Mouse (Mus musculus): ENCODE results near the gene Prpf8.
A peak's percentile ranks its signal among the peaks of the same experiment; 100 is the strongest.

Gene Prpf8

DNA sequence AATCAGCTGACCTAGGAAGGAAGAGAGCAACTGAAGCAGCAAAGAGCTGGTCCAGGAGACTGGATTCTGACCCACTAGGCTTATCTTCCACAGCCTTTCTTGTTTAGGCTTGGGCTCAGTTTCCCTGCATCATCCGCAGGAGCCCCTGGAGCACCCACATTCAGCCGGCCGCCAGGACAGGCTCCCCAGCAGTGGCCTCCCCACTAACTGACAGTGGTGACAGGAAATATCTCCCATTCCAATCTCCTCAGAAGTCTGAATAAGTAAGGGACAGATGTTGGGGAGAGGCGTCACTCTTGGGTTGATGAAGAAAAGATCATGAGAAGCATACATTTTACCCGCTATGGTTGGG is 26.9 kb upstream of the Prpf8 start:
- no peak for DNase-seq (ENCODE audit: low spot score)

DNA sequence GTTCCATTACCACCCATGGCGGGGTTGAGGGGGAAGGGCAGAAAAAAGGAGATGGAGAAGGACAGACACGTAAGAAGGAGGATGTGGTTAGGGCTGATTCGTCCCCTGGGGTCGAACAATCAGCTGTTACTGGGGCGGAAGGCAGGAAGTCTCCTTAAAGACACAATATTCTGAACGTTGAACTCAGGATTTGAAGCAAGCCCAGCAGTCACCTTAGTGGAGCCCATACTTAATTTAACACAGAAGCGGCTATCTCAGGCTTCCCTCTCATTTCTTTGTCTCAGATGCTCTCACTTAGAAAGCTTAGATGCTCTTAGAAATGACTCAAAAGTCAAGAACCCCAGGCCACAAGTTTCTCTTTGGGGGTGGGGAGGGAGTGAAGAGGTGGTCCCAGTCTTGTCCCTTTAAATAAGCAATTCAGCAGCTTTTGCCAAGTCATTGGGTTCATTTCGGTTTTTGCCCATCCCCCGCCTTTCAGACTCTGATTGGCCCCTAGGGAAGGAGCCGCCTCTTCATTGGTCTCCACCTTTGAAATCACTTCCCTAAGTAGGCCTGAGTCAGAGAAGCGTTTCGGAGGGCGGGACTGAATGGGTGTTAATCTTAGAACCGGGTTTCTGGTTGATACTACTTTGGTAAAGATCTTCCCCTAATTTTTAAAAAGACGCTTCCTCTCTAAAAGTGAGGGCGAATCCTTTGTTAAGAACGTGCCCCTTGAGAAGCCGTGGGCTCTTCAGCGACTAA is 26.3 kb upstream of the Prpf8 start:
- DNase-seq (ENCODE audit: low spot score), result peak; percentile 90

DNA sequence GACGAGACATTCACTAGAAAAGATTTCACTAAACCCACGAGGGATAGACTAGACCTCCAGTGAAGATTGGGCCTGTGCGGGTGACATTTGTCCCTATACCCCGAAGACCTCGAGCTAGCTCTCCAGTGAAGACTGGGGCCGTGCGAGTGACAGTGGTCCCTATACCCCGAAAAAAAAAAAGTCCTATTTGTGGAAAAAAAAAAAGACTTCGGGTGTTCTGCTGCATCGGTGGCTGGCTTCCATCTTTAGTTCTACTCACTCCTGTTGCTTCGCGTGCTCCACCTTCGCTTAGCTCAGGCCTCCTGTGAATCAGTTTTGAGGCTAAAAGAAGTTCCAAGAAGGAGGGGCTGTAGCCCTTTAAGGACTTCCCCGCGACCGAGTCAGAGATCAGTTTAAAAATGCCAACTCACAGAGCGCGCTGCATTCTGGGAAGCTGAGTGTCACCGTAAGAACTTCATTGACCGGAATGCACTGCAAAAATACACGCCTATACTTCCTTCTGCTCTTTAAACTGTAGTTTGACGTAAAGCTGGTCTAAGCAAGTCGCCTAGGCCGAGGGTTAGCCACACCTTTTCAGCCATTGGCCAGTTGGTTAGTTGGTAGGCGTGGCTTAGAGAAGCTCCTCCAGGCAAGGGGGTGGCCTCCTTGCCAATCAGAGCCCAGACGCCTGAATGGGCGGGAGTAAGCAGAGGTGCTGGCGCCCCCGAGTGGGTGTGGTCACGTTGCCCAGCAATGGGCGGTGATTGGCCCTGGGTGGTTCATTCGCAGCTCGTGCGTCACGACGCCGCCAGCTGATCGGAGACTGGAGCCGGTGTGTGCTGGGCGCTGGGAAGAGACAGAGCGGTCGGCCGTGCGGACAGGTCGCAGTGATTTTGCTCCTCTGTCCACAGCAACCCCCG is 25.5 kb upstream of the Prpf8 start, which contains the start of gene Tlcd2:
Gene Tlcd2, plus strand, starts transcription at position 872 of the 899 bp plus-strand sequence.
- peak; percentile 100 for DNase-seq (ENCODE audit: low spot score)

DNA sequence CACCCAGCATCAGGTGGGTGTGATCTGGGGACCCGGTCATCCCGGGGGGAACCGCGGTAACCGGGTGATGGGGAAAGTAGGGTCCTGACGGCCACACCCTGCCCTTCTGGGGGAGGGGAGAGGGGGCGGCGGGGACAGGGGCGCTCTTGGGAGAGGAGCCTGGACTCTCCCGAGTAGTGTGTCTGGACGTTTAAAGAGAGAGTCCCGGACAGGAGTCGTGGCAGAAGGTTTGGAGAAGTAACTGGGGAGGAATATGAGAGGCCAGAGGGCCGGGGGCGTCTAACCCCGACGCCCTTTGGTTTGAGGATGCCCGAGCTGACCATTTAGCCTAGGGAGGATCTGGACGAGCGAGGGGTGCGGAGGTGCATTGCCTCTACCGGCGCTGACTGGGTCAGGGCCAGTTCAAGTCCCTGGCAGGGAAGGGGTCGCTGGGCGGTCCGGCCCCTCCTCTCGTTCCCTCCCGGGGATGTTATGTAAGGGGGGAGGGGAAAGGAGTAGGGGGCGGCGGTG is 24.8 kb upstream of the Prpf8 start:
- peak; percentile 39 for DNase-seq (ENCODE audit: low spot score)

DNA sequence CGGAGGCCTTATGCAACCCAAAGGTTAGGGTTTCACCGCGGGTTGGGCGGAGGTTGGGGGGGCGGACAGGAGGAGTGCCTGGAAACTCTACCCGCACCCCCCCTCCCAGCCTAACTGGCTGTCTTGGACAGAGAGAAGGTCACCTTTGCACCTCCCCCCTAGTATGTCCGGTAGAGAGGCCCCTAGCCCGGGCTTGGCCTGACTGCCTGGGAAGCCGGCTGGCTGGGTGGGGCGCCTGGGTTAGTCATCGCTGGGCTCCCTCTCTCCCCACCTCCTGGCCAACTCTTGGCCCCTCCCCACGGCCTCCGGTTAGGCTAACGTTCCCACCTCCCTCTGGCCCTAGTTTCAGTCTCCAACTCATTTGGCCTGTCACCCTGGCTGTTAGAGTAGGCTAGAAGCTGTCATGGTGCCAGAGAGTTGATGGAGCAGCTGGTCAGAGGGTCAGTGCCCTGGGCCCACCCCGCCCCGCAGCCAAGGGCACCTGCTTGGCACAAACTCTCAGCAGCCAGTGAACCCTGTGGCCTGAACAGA is 24.3 kb upstream of the Prpf8 start:
- DNase-seq (ENCODE audit: low spot score), result peak; percentile 84

DNA sequence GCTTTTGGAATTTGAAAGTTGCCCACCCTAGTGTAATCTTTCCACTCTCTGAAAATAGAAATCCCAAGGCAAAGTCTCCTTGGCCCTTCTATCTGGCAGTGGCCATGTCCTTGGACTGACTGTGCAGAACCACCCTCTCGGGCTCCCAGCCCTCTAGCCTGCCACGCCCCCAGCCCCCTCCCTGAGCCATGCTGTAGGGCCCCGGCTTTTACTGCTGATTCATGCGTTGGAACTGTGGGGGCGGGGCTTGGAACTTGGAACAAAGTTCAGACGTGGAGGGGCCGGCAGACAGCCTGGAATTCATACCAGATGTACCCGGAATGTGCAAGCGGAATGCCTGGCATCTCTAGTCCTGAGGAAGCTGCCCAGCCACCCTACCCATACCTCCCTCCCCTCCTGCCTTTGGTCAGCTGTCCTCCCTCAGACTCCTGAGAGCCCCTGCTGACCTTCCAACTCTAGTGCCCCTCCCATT is 23.7 kb upstream of the Prpf8 start:
- peak; percentile 95 for DNase-seq (ENCODE audit: low spot score)

DNA sequence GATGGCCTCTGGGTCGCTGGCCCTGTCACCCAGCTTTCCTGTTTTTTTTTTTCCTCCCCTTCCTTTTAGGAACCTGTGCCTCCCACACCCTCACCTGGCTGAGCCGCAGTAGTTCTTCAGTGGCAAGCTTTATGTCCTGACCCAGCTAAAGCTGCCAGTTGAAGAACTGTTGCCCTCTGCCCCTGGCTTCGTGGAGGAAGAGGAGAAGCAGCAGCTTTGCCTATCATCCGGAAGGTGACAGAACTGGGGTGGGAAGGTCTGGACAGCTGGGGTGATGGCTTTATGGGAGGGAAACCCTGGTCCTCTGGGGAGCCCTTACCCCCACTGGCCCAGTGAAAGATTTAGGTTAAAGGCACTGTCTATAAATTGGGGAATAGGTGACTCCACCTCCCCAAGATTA is 23.0 kb upstream of the Prpf8 start:
- no peak for DNase-seq (ENCODE audit: low spot score)

DNA sequence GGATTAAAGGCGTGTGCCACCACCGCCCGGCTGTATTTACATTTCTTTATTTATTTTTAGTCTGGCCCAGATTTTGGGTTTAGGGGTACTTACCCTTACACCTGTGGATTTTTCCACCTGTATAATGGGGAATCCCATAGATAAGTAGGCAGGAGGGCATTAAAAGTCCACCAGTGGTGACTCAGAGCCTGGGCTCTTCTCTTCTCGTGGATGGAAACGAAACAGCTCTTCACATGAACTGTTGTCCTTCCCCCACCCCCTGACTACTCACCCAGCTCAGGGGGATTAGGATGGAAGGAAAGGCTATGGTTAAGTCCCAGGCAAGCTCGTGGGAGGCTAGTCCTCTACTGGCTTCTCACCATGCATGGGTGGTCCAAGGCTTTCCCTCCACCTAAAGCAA is 22.2 kb upstream of the Prpf8 start:
- DNase-seq (ENCODE audit: low spot score), result no peak

DNA sequence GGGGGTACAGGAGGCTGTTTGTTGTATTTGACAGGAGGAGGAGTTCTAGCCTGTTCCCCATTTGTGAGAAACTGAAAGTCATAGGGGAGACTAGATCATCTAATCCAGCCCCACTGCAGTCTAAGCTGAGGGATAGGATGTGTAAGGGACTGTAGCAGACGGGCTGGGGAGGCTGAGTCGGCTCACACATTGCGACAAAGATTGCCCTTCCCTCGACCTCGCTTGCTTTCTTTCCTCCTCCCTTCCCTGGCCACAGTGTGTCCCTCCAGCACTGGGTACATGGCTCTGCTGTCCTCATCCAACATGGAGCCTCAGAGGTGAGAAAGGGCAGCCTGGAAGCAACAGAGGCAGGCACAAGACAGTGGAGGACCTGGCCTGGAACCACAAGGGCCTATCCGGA is 21.6 kb upstream of the Prpf8 start:
- no peak for DNase-seq (ENCODE audit: low spot score)

DNA sequence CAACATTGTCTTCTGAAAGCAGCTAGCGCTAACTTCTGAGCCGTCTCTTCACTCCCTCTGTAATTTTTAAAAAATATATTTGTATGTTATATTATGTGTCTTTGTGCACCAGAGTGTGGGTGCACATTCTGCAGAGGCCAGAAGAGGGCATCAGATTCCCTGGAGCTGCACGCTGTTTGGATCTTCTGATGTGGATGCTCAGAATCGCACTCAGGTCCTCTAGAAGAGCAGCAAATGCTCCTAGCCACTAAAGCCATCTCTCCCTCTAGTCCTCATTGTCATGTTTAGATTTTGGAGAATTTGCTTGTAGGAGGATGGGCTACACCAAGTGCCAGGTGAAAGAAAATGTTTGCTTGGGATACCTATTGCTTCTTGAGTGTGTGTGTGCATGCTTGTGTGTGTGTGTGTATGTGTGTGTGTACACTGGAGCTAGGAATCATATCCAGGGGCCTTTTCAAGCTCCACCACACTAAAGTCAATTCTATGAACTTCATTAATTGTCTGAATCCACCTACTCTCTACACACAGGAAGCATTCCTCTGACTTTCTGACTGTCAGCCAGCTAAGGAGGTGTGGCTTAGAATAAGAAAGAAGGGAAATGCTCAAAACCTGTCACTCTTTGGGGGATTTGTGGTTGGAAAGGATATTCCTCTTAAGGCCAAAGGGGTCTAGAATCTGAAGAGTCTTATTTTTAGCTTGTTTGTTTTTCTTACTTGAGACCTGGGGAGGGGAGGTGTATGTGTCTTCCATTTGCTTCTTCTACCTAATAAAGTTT is 19.7 kb upstream of the Prpf8 start:
- no peak for DNase-seq (ENCODE audit: low spot score)

DNA sequence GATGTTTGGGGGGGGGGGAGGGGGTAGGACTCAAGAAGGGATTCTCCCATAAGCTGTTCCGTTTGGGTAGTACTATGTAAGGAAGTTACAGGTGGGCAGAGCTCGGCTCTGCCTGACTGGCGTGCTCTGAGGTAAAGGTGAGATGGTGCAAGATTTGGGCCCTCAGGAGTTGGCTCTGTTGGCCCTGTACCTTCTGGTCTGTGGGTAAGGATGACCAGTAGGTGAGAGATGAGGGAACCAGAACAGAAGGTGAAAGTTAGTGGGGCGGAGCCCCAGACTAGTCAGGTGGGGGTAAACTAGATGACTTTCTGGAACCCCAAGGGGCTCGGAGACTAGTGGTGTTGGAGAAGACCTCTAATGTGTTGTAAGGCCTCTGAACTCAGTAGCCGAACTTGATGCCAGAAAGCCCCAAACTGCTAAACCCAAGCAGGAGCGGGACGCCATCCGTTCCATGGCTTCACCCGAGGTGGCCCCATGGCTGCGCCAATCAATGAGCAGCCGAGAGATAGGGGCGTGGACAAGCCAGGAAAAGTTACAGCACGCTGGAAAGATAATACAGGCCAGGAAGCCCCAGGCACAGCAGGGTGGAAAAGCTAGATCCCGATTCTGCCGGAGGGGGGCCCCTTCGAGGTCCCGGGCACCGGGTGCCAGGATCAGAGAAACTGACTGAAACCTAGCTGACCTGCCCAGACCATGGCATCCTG is 19.0 kb upstream of the Prpf8 start:
- DNase-seq (ENCODE audit: low spot score), result peak; percentile 75

DNA sequence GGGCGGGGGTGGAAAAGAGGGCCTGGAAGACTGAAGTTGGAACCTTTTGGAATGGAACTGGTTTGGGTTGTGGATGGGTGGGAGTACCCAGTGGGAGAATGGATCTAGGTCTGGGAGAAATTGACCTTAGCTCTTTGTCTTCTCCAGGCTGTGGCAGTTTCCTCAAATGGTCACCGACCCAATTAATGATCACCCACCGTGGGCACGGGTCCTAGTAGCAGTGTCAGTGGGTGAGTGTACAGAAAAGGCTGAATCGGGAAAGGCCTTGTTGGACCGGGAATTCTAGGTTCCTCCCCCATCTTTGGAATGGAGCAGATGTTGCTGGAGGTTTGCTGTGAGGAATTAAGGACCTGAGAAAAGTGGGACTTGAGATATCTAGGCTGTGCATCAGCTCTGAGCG is 18.2 kb upstream of the Prpf8 start:
- DNase-seq (ENCODE audit: low spot score), result no peak

DNA sequence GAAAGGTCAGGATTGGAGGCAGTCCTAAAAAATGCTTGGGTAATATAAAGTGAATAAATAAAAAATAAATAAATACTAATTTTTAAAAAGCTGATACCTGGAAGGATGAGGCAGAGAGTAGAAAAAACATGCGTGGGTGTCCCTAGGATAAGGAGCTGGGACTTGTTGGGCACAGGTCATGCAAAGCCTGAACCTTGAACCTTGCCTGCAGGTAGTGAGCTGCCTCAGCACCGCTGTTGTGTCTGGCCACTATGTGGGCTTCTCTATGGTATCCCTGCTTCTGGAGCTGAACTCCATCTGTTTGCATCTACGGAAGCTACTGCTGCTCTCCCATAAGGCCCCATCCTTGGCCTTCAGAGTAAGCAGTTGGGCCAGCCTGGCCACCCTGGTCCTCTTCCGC is 17.4 kb upstream of the Prpf8 start:
- DNase-seq (ENCODE audit: low spot score), result no peak

DNA sequence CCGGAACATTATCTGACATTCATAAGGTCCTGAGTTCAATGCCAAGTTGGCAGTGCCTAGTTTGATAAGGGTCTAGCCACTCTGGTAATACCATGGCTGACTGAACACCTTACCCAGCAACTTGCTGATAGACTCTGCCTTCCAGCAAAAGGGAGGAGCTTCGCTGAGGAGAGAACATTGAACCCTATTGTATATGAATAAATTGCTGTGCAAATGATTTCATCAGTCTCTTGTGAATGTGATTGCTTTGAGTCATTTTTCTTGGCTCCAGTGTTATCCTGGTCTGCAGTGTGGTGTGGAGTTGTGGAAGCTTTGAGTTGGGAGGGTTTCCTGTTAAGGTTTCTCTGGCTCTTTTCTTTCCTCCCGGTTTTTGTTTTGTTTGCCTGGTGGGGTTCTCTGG is 15.9 kb upstream of the Prpf8 start:
- DNase-seq (ENCODE audit: low spot score), result no peak

DNA sequence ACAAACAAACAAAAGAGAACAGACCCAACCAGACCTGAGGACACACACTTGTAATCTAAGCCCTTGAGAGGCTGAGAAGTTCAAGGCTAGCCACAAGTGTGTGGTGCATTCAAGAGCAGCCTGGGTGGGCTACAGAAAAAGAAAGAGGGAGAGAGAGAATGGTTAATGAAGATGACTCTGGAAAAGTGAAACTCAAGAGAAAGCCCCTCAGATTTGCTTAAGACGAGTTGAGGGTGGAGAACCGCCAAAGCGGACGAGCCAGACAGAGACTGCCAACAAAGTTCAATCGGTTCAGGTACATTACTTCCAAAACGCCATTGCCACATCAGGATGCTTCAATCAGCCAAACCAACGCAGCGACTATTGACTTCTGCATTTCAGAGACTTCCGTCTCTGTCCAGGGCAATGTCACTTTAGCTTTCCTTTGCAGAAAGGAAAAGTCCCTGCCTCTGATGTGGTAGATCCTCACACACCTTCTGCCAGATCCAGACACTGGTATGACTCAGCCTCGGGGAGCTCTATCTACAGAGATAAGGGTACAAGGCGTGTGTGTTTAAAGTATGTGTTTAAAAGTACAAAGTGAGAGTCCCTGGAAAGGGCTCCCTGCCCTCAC is 14.0 kb upstream of the Prpf8 start:
- no peak for DNase-seq (ENCODE audit: low spot score)

DNA sequence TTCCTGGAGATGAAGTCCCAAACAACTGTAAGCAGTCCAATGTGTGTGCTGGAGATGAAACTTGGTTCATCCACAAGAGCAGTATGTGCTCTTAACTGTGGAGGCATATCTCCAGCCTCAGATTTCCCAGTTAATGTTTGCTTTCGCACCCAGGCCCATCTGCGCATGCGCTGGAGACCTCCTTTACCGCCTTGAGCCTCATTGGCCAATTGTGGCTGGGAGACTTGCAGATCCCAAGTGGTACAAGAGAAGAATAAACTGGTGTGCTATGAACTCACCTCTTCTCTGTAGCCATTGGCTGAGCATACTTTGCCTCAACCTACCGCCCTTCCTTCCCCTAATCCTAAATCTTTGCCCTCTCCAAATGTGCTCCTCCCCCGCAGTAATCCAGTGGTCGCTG is 13.2 kb upstream of the Prpf8 start:
- DNase-seq (ENCODE audit: low spot score), result no peak

DNA sequence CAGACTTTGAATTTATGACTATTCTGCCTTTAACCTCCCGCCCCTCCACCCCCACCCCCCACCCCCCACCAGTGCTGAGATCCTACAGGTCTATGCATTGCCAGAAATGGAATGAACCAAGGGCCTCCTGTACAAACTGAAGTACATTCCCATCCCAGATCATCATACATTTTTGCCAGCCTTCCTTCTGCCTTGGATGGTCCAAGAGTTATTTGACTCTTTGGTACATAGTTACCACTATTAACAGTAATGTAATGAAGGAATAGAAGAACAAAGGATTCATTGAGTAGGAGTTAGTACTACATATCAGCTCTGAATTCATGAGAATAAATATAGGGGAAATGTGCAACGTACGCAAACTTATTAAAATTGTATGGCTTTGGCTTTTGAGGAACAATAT is 424 bp upstream of the Prpf8 start:
- DNase-seq (ENCODE audit: low spot score), result no peak

DNA sequence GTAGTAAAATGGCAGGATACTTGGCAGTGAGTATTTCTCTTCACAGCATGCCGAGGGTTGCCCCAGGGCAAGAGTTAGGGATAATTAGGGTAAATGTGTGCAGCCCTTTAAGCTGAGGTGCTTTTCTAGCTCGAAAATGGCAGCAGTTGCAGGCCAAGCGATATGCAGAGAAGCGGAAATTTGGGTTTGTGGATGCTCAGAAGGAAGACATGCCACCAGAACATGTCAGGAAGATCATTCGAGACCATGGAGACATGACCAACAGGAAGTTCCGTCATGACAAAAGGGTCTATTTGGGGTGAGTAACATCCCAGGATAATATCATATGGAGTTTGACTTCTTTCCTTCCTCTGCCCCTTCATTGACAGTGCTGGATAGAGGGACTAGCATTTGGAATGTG is 880 bp downstream of the Prpf8 start:
- DNase-seq (ENCODE audit: low spot score), result no peak

DNA sequence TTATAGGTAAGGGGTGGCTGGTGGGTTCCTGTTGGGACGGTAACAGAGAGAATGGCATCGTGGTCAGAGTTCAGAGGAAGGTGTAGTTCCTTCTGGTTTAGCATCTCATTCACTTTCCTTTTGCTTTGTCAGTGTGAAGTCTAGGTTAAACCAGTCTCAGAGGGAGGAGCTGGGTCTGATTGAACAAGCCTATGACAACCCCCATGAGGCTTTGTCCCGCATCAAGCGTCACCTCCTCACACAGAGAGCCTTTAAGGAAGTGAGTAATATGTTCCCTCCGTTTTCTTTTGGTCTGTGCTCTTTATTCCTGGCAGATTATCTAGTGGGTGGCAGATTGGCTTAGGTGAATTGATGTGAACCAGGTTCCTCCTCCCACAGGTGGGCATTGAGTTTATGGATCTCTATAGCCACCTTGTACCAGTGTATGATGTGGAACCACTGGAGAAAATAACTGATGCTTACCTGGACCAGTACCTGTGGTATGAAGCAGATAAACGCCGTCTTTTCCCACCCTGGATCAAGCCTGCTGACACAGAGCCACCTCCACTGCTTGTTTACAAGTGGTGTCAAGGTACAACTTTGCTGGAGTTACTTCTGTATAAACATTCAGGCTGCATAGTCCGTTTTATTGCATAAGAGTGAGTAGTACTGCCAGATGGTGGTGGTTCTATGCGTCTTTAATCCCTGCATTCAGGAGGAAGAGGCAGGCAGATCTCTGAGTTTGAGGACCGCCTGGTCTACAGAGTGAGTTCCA is 7.9 kb downstream of the Prpf8 start:
- no peak for DNase-seq (ENCODE audit: low spot score)

DNA sequence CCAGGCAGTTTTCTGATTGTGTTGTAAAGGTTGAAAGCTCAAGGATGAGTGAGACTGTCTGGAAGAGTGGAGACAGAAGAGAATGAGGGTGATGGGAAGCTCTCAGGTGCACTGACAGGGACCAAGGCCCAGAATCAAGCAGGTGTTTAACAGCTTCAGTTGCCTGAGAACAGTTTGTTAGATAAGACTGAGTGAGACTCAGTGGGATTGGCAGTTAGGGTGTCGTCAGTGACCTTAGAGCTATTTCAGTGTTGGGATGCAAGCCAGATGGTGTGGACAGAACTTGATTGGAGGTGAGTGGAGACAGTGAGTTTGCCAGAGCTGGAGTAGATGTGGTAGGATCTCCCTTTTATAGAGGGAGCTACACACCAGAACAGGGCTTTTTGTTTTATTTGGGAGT is 11.5 kb downstream of the Prpf8 start:
- DNase-seq (ENCODE audit: low spot score), result no peak
